Mouse (Mus musculus) gastrocnemius, postnatal 10 days (tissue): ENCODE measurements around the gene Ntn3. TPM values are rescaled to one million over a fixed set of nuclear protein-coding genes. Genes with fewer than 3 reads are reported as not detected.

Source experiments
- DNase-seq: peaks from one replicate; pipeline ENCODE4 v3.0.0; 2021; ENCODE audit warnings: mixed read lengths
- total RNA-seq, 2 experiments: library from RNA; stranded (reverse); gene quantifications; 2 replicates each; pipeline ENCODE4 v1.2.3; 2021

Ntn3 gene
- total RNA-seq, 2 experiments from 2014 or later: 1.6 to 2.5 TPM

DNA sequence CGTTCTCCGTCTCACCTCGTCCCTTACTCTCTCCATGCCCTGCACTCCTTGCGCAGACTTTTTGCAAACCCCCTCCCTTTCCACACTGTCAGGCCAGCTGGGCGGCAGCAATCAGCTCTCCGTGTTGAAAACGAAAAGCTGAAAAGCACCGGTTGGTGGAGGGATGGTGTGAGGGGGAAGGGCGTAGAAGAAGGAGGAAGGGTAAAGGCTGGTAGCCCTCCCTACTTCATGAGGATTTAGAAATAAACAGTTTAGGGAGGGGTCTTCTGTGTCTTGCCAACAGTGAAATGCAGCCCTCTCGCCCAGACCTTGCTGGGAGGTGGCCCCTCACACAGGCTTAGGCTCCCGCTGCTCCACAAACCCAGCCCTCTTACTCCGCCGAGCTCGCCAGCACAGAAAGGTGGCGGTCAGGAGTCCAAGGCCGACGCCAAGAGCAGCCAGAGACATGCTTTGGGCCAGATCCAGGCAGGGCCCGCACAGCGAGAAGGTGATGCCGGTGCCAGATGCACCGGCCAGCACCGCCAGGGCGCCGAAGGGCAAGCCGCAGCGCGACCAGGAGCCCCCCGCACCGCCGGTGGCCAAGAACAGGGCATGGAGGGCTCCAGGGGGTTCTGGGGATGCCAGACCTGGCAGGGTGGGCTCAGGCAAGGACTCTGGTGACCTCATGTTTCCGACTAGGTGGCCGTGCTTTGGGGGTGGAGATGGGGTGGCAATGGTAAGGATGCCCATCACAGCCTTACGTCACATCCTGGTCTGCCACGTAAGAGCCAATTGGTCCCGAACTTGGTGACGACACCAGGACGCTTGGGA is 2.5 kb upstream of the Ntn3 start:
- DNase-seq: peak; percentile 42

GRCm38 (mm10) chr17:24210591-24210990 is 1.3 kb upstream of the Ntn3 start:
- DNase-seq: no peak

DNA sequence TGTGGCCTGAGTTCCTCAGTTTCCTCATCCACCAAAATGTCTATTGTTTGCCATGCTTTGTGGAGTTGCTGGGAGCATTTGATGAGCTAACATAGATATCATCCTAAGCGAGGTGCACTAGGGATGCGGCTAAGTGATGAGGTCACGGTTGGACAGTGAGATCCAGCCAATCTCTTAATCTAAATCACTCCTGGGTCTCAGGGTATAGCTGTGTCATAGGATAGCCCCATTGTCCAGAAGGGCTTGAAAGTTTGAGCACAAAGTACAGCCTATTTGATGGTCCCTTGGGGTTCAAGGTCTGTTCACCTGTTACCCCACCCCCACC is 547 bp upstream of the Ntn3 start:
- DNase-seq: no peak

DNA sequence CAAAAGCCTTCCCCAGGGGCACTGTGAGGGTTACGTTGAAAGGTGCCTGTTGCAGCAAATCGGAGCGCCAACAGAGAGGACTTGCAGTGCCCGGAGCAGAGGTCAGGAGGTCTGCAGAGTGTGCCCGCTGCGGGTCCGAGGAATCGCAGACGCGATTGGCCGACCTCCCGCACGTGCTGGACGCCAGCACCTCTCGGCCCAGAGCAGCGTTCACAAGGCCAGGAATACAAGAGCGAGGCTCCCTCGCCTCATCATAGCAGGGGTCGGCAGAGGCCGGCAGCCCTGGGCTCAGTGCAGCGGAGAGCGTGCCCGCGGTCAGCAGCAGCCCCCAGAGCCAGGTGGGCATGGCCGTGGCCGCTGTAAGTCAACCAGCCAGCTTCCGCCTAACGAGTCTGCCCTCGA is 689 bp downstream of the Ntn3 start:
- DNase-seq: peak; percentile 58

DNA sequence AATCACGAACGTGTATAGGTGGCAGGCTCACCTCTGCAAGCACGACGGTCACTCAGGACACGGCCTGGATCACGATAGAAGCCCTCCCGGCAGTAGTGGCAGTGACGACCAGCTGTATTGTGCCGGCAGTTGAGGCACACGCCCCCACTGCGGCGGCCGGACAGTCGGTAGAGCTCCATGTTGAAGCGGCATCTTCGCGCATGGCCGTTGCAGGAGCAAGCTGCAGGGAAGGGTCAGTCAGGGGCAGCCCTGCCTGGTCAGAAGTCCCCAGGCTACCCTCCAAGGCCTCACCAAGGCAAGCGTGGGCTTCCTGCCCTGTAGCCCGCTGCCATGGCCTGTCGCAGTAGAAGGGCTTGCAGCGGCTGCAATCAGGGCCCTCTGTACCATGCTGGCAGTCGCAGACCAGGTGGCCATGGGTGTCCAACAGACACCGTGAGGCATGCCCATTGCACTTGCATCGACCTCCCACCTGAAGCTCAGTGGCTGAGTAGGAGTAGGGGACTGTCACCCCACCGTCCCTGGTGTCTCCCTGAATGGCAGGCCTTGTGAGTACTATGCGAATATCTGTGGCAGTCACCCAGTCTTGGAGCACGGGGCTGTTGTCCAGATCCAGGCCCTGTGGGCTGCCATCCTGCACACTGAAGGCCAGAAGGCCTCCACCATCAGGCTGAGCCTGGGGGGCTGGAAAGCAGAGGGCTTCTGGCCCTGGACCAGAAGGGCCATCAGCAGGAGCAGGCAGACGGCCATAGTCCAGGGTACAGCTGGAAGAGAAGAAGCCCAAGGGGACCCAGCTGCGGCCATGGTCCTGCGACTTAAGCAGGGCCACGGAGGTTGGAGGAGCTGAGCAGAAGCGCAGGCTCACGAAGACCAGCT is 1.3 kb downstream of the Ntn3 start:
- no peak for DNase-seq

DNA sequence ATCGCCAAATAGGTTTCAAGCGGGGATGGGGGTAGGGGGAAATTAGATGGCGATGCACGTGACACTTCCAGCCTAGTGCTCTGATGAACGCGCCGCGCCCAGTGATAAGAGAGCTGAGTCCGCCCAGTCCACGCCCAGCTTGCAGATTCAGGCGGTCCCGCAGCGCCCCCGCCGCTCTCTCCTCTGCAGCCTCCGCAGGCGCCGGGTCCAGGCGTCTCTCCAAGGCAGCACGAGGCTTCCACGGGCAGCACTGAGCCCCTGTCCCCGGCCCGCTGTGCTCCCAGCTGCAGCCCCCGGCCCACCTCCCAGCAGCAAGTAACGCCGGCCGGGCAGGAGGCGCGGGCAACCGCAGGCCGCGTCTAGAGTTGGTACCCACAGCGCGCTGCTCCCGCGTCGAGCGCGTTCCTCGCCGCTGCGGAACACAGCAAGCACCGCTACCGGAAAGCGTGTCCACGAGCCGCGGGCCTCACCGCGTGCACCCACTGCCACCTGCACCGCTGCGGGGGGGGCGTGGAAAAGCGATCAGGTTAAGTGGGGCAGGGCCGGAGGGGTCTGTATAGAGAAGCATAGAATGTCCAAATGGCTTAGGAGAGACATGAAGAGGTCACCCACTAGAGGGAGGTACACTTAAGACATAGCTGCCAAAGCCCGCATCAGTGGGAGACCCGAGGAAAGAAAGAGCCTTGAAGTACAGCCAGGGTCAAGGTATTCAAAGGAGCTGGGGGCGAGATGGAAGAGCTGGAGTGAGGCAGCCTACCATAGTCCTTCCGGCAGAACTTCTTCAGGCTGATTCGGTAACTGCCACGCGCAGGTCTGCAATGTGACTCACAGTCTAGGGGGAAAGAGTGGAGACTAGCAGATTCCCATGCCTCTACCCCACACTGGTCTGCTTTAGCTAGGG is 2.6 kb downstream of the Ntn3 start:
- peak; percentile 53 for DNase-seq

DNA sequence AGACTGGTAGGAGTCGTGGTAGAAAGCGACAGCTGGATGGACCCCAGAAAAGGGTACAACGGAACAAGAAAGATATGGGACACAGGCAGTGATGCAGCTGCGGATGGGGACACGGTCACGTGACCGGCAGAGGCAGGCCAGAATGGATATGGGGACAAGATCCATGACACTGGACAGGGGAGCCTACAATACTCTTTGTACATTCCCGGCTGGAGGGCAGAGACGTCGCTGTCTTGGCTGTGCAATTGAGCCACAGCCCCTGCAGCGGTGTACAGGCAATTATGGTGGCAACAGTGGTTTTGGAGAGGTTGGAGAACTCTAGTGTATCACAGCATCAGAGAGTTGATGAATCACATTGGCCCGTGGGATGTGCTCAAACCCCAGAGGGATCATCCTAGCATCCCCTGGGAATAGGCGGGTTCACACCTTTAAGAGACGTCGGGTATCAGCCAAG is 3.4 kb downstream of the Ntn3 start:
- DNase-seq: peak; percentile 50

DNA sequence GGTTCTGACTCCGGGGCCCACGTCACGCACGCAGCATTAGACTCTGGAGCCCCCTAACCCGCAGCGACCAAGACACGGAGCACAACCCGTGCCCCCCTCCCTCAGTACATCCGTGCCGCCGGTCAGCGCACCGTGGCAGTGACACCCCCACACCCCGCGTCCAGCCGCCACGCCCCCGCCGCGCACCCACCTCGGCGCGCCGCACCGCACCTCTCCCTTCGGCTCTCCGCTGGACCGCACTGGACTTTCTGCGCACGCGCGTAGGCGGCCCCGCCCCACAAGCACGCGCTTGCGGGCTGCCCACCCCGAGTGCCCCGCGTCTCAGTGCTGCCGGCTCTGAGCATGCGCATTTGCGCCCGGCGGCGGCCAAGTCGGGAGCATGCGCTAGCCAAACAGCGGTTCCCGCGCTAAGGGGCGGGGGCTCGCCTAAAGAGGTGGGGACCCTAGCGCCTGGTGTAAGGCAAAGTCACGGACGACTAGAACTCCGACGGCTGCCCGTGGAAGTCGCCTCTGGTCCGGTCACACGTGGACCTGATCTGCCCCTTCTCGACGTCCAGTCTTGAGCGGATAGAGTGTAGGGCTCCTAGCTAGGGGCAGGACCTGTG is 3.9 kb downstream of the Ntn3 start, which contains the start of gene Tbc1d24:
TSS of gene Tbc1d24 (minus strand) at position 279 of the 605 bp plus-strand sequence.
- DNase-seq: peak; percentile 92

DNA sequence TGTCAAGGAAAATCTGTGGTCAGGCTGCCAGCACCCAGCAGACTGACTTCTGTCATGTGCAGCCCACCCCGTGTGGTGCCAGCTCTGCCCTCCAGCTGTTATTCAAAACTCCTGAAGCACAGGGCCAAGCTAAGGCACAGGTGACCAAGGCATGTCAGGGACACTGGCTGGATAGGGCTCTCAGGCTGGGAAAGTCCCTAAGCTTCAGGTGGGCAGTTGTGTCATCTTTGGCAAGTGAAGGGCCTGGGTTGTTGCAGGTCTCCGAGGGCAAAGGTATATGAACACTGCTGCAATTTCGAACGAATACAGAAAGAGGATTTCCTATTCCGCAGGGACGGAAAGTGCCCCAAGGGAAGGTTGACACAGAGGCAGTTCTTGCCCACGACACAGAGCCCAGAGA is 4.5 kb downstream of the Ntn3 start:
- no peak for DNase-seq

DNA sequence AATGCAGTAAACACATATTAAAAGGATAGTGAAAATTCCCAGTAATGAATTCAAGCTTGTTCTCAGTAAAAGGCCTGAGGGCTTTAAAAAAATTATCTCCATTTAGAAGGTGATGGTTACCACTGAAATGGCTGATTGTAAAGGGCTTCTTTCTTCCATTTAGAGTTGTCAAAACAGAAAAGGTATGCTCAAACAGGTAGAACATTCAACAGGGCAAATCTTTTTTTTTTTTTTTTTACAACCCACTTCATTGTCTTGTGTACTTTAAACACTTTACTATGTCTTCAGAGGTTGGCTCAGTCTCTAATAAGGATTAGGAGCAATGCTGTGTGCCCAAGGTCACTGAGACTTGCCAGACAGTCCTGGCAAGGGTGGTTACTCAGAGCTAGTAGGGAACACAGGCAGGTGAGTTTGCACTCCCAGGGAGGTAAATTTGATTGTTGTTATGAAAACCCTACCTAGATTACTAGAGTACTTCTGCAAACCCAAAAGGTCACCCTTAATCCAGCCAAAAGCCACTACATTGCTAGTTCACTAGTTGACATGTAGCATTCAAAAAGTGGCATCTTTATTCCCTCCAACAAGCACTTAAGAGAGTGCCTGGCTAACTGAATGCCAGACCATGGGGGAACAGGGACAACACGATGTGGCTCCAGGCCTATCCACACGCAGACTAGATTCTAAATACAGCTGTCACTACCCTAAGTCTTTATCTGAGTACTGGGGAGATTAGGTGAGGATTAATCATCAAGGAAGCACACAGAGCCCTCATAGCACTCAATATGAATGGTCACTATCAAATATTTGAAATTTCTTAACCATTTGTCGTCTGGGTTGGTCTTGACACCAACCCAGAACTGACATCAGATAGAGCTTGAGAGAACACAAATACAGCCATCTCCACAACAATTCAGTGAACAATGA is 5.5 kb downstream of the Ntn3 start:
- DNase-seq: no peak

- DNase-seq: no peak
Observed at GRCm38 (mm10) chr17:24203068-24203467, 6.3 kb downstream of the Ntn3 start.

- no peak for DNase-seq
Observed at GRCm38 (mm10) chr17:24201092-24201491, 8.2 kb downstream of the Ntn3 start.

- no peak for DNase-seq
Observed at GRCm38 (mm10) chr17:24199741-24200140, 9.6 kb downstream of the Ntn3 start.

DNA sequence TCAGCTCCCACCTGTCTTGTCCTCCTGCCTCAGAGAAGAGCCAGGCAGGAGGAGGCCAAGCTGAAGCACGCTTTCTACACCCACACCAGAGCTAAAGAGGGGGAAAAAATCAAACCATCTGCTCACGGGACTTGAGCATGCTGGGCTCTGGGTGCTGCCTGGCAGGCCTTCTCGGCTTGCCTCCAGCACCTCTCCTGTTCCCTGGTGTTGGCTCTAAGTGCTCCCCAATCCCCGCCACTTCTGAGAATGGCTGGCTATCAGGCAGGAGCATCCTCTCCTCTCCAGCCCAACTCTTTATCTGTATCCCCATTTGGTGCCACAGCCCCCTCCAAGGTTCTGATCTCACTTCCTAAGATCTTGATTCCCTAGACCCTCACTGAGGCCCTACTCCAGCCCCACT is 10.1 kb downstream of the Ntn3 start:
- no peak for DNase-seq

DNA sequence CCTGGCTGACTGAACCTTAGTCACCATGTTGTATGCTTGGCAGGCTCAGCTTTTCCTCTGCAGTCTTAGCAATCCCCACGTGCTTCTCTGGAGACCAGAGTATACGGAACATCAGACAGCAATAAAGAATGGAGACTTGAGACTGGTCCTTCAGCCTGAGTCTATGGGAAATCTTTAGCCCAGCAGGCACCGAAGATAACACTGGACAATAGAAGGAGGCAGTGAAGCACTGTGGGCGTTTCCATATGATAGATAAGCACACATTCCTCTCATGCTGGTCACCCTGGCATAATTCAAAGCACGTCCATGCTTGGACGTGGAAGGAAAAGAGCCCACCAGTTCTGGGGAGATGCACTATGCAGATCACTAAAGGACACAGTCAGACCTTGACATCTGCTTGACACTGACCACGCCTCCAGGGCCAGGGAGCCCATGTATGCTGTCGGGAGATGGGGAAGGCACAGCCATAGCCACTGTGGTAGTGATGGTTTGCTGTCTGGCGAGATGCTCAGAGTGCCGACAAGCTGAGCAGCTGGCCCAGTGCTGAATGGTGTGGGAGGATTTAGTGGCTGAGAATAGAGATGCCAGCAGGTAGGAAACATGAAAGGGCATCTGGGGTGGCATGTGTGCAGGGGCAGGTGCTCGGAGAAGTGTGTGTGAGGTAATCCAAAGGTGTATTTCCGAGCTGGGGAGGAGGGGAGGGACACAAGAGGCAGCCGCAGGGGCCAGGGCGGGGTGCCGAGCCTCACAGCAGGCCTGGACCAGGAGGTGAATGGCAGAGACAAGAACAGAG is 12.1 kb downstream of the Ntn3 start:
- DNase-seq: no peak

DNA sequence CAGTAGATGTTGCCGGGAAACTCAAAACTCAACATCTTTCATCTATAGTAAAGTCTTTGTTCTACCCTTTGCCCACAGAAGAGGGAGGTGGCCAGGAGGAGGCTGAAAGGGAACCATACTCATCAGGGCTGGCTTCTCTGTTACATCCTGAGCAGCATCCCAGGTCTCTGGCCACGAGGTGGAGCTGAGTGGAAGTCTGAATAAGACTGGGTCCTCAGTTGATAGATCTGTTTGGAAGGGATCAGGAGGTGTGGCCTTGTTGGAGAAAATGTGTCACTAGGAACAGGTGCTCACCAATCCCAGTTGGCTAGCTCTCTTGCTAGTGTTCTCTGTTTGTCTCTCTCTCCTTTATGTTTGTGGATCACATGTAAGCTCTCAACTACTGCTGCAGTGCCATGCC is 14.0 kb downstream of the Ntn3 start:
- no peak for DNase-seq

- DNase-seq: no peak
Observed at GRCm38 (mm10) chr17:24193769-24194168, 15.6 kb downstream of the Ntn3 start.

DNA sequence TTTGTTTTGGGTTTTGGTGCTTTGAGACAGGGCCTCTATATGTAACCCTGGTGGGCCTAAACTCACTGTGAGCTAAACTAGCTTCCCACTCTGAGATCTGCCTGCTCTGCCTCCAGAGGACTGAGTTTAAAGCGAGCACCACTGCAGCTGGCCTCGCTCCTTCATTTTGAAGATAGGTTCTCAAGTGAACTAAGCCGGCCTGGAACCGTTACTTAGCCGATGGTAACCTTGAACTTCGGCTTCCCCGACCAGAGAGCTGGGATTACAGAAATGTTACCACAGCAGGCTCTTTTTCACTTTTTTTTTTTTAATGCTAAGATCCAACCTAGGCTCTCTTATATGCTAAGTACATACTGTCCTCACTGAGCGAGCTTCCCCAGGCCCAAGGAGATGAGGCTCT is 16.1 kb downstream of the Ntn3 start:
- DNase-seq: no peak

GRCm38 (mm10) chr17:24192848-24193247 is 16.5 kb downstream of the Ntn3 start:
- DNase-seq: no peak

DNA sequence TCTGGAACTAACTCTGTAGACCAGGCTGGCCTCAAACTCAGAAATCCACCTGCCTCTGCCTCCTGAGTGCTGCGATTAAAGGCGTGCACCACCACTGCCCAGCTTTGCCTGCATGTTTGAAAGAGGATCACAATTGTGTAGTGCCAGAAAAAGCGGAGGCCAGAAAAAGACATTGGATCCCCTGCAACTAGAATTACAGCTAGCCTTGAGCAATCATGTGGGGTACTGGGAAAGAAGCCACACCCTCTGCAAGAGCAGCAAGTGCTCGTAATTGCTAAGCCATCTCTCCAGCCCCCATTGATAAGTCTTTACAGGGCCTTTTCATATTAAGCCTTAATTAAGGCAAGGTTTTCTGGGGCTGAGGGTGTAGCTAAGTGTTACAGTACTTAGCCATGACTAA is 17.9 kb downstream of the Ntn3 start:
- no peak for DNase-seq
